Mouse (Mus musculus) stomach, embryonic 16.5 days (tissue): ENCODE measurements around the gene E330034G19Rik. TPM values are rescaled to one million over a fixed set of nuclear protein-coding genes. Genes with fewer than 3 reads are reported as not detected.
A peak's percentile ranks its signal among the peaks of the same experiment; 100 is the strongest.

Experiments used
- ATAC-seq: fragments of 200-750 bp; cut with Nextera tagmentation; 2 replicates; pipeline ENCODE4 v1.8.0; 2017; ENCODE audit warnings: moderate number of reproducible peaks, moderate TSS enrichment; ENCODE audit not compliant: insufficient read depth, low FRiP score
- H3K27ac ChIP-seq: fragments of 300-500 bp; sonication (generic); 2 replicates; pipeline ENCODE4 v1.5.1; 2014; ENCODE audit warnings: low read length
- H3K27me3 ChIP-seq: fragments of 300-500 bp; sonication (generic); 2 replicates; pipeline ENCODE4 v1.6.1; 2014; ENCODE audit warnings: low read length, control low read depth, mixed read lengths; ENCODE audit not compliant: control insufficient read depth, insufficient read depth
- H3K36me3 ChIP-seq: fragments of 300-500 bp; sonication (generic); 2 replicates; pipeline ENCODE4 v1.6.1; 2014; ENCODE audit warnings: low read length; ENCODE audit not compliant: control insufficient read depth, insufficient read depth
- H3K4me1 ChIP-seq: fragments of 300-500 bp; sonication (generic); 2 replicates; pipeline ENCODE4 v1.6.1; 2014; ENCODE audit warnings: low read length, control low read depth, mixed read lengths; ENCODE audit not compliant: control insufficient read depth, insufficient read depth
- H3K4me2 ChIP-seq: fragments of 300-500 bp; sonication (generic); 2 replicates; pipeline ENCODE4 v1.6.1; 2014; ENCODE audit warnings: low read depth, low read length, mixed read lengths
- H3K4me3 ChIP-seq: fragments of 300-500 bp; sonication (generic); replicated peaks from 2 replicates; pipeline ENCODE4 v1.5.1; 2014; ENCODE audit warnings: mild to moderate bottlenecking, low read length
- H3K9ac ChIP-seq: fragments of 300-500 bp; sonication (generic); 2 replicates; pipeline ENCODE4 v1.6.1; 2014; ENCODE audit warnings: low read length
- H3K9me3 ChIP-seq: fragments of 300-500 bp; sonication (generic); replicated peaks from 2 replicates; pipeline ENCODE4 v1.6.1; 2016; ENCODE audit warnings: low read length, control low read depth; ENCODE audit not compliant: control insufficient read depth
- WGBS: fragments of 180-500 bp; shearing (Covaris S2); extraction: QIAGEN DNeasy Blood & Tissue Kit; methylation state at CpG from one replicate; pipeline ENCODE4 v1.1.7; 2014; 5-methylcytosine and 5-hydroxymethylcytosine counted together
- polyA plus RNA-seq: library from polyadenylated mRNA; unstranded; fragments of >200 nt; fragmentation: Nextera tagmentation; extraction: Ambion mirVana; gene quantifications from 2 replicates; pipeline ENCODE4 v1.2.1, GENCODE M21; 2015

Gene E330034G19Rik
- polyA plus RNA-seq, 1 experiment from 2014 or later: not detected

DNA sequence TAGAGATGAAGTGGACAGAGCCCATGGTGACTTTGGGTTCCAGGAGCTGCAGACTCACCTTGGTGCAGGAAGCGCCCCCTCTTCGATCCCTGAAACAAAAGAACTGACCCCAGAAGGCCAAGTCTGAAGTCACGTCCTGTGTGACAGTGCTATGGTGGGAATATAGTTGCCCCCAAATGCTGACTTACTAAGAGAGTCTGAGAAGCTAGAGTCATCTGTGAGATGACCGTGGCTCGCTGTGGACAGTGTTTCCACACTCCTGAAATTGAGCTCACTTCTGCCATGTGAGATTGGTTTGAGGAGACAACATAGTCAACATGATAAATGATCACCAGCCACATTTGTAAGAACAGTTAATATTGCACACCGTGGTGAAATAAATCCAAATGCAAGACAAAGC, 30.6 kb upstream of the E330034G19Rik start:
- Histone ChIP-seq H3K4me3 (no peak overlapping the region), H3K27me3 (no peaks in the 10 kb centered on the region), H3K4me1 (peaks cover 5% of the 10 kb centered on the region; the same call in 1 of the 2 replicates), H3K27ac (no peak overlapping the region), H3K9me3 (no peaks in the 10 kb centered on the region), H3K4me2 (no peak overlapping the region), H3K36me3 (no peaks in the 10 kb centered on the region), H3K9ac (no peak overlapping the region)
- no peak for ATAC-seq
- WGBS: 61% methylated on average over 6 of the region's 6 CpGs

DNA sequence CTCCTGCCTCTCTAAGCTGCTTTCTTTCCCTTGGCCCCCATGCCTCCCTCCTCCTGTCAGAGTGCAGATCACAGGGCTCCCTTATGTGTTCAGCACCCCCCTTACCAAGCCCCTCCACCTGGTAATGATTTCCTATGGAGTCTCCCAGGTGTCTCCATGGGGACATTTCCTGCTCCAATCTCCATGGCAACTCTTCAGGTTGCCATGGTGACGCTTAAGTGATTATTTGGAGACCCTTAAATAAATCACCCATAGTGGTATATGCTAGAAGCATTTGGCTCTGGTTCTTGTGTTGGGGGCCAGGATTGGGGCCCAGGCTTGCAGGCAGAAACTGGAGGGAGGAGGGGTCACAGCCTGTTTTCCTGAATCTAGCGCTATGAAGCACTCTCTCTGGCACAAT, 30.1 kb upstream of the E330034G19Rik start:
- 49% methylated on average over 2 of the region's 2 CpGs for WGBS

DNA sequence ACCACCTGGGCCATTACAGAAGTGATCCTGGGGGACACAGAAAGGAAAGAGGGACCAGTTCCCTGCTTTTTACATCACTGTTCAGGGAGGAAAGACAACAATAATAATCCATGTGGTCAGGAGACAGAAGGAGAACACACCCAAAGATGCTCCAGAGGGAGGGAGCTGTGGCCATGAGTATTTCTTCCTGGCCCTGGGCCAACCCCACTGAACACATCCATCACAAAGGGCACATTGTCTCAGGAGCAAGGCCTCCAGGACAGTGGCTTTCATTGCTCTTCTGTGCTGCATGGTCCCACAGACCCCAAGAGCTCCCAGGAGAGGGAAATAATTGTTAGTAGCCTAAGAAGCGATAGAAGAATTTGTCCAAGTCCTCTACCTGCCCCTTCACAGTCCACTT, 23.4 kb upstream of the E330034G19Rik start:
- H3K36me3 ChIP-seq: no peaks in the 10 kb centered on the region
- H3K27me3 ChIP-seq: no peaks in the 10 kb centered on the region
- no peaks in the 10 kb centered on the region for H3K4me1 ChIP-seq
- no peak overlapping the region for H3K4me3 ChIP-seq
- H3K27ac ChIP-seq: no peak overlapping the region
- H3K9ac ChIP-seq: no peak overlapping the region
- no peaks in the 10 kb centered on the region for H3K9me3 ChIP-seq
- no peak overlapping the region for H3K4me2 ChIP-seq
- no peak for ATAC-seq
- 85% methylated on average over 1 of the region's 1 CpGs for WGBS

More for the DNA sequence above, 30.1 kb upstream of the E330034G19Rik start:
- H3K27me3 ChIP-seq: no peaks in the 10 kb centered on the region
- H3K4me3 ChIP-seq: no peak overlapping the region
- no peak overlapping the region for H3K9ac ChIP-seq
- no peaks in the 10 kb centered on the region for H3K36me3 ChIP-seq
- no peak for ATAC-seq
- H3K9me3 ChIP-seq: no peaks in the 10 kb centered on the region
- peaks cover 5% of the 10 kb centered on the region; the same call in 1 of the 2 replicates for H3K4me1 ChIP-seq
- H3K27ac ChIP-seq: no peak overlapping the region
- H3K4me2 ChIP-seq: no peak overlapping the region

GRCm38 (mm10) chr14:24273575-24273974, 19.4 kb upstream of the E330034G19Rik start:
- peak; percentile 62; the same call in 1 of the 2 replicates for ATAC-seq
- WGBS: 37% methylated on average over 2 of the region's 2 CpGs

GRCm38 (mm10) chr14:24275534-24275933, 17.5 kb upstream of the E330034G19Rik start:
- H3K9me3 ChIP-seq: no peaks in the 10 kb centered on the region
- H3K4me1 ChIP-seq: no peaks in the 10 kb centered on the region
- H3K27me3 ChIP-seq: no peaks in the 10 kb centered on the region
- H3K9ac ChIP-seq: no peak overlapping the region
- no peaks in the 10 kb centered on the region for H3K36me3 ChIP-seq
- no peak overlapping the region for H3K4me2 ChIP-seq
- no peak for ATAC-seq
- H3K27ac ChIP-seq: no peak overlapping the region
- H3K4me3 ChIP-seq: no peak overlapping the region
- WGBS: 36% methylated on average over 2 of the region's 2 CpGs

More at GRCm38 (mm10) chr14:24273575-24273974, 19.4 kb upstream of the E330034G19Rik start:
- H3K9me3 ChIP-seq: no peaks in the 10 kb centered on the region
- no peak overlapping the region for H3K9ac ChIP-seq
- no peaks in the 10 kb centered on the region for H3K4me1 ChIP-seq
- H3K4me2 ChIP-seq: no peak overlapping the region
- H3K27ac ChIP-seq: no peak overlapping the region
- no peaks in the 10 kb centered on the region for H3K36me3 ChIP-seq
- no peak overlapping the region for H3K4me3 ChIP-seq
- no peaks in the 10 kb centered on the region for H3K27me3 ChIP-seq

DNA sequence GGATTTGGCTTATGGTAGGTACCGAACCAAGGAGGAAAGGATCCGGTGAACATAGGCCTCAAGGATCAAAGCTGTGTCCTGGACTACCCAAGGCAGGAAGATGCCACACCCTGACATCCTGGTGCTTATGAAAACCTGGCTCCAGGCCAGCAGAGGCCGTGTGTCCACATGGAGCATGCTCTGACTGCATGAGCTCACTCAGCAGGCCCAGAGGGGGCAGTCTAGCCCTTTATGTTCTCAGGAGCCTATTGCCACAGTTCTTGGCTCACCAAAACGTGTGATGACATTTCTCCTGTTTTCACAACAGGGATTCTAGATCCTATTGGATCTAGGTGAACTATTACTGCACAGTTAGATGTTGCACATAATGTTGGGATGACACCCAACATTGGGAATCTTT, 11.7 kb upstream of the E330034G19Rik start:
- Histone ChIP-seq H3K36me3 (no peaks in the 10 kb centered on the region), H3K27me3 (no peaks in the 10 kb centered on the region), H3K4me3 (no peak overlapping the region), H3K9ac (no peak overlapping the region), H3K4me1 (no peaks in the 10 kb centered on the region), H3K27ac (no peak overlapping the region), H3K9me3 (no peaks in the 10 kb centered on the region), H3K4me2 (no peak overlapping the region)
- WGBS: 63% methylated on average over 4 of the region's 4 CpGs
- ATAC-seq: no peak

DNA sequence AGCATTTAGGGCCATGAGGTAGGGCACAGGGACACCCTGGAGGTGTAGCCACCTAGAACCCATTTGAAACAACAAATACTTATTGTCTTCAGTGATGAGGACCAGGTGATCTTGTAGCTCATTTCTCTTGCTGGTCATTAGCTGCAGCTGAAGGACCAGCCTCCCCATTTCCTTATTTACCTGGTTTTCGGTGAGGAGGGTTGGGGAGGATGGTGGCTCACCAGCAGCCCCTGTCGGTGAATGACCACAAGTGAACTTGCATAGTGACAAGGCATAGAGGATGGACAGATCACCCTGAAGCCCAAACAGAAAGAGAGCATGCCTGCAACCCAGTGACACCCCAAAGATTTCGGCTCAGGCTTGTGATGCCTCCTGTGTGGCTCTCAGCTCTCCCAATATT, 10.7 kb upstream of the E330034G19Rik start:
- 66% methylated on average over 3 of the region's 3 CpGs for WGBS
- no peak for ATAC-seq

DNA sequence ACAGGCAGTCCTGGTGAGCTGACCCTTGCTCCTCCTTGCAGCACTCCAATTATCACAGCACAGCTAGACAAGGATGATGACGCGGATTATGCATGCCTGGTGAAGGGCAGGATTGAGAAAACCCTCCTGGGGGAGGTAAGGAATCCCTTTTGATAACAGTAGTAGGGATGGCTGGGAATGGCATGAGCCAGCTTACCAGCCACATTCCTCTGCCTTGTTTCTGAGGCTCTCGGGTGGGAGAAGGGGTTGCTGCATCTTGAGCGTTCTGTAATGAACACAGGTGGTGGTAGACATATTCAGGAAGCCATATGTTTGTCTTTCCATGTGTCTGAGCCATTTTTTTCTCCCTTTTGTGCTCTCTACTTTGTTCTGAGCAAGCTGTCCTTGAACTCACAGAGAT, 6.9 kb upstream of the E330034G19Rik start:
- H3K36me3 ChIP-seq: no peaks in the 10 kb centered on the region
- no peak overlapping the region for H3K4me2 ChIP-seq
- ATAC-seq: no peak
- H3K9me3 ChIP-seq: no peaks in the 10 kb centered on the region
- no peak overlapping the region for H3K9ac ChIP-seq
- no peaks in the 10 kb centered on the region for H3K4me1 ChIP-seq
- H3K27me3 ChIP-seq: no peaks in the 10 kb centered on the region
- WGBS: 55% methylated on average over 4 of the region's 4 CpGs
- H3K4me3 ChIP-seq: no peak overlapping the region
- no peak overlapping the region for H3K27ac ChIP-seq

More for the DNA sequence above, 10.7 kb upstream of the E330034G19Rik start:
- Histone ChIP-seq H3K4me2 (no peak overlapping the region), H3K27me3 (no peaks in the 10 kb centered on the region), H3K27ac (no peak overlapping the region), H3K36me3 (no peaks in the 10 kb centered on the region), H3K9me3 (no peaks in the 10 kb centered on the region), H3K4me1 (no peaks in the 10 kb centered on the region), H3K4me3 (no peak overlapping the region), H3K9ac (no peak overlapping the region)

DNA sequence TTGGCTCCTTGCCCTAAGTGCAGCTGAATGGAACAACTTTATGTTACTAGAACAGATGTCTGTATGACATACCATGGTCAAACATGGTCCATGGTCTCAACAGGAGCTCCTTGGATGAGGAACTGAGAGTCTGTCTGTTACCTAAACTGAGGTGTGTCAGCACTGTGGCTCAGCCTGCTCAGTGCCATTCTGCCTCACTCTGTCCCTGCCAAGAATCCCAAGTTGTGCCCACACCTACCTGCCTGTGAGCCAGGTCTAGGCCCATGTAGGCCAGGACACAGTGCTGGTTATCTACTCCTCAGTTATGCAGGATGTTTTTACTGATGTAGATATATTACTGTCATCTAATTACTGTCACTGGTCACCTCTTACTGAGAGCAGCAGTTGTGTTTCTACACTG, 2.3 kb upstream of the E330034G19Rik start:
- no peaks in the 10 kb centered on the region for H3K27me3 ChIP-seq

GRCm38 (mm10) chr14:24293631-24294030, 617 bp downstream of the E330034G19Rik start:
- no peaks in the 10 kb centered on the region for H3K36me3 ChIP-seq
- no peaks in the 10 kb centered on the region for H3K9me3 ChIP-seq
- H3K4me1 ChIP-seq: no peaks in the 10 kb centered on the region
- H3K27ac ChIP-seq: no peak overlapping the region
- whole genome bisulfite sequencing: 69% methylated on average over 5 of the region's 5 CpGs
- H3K27me3 ChIP-seq: no peaks in the 10 kb centered on the region
- H3K9ac ChIP-seq: no peak overlapping the region
- H3K4me3 ChIP-seq: no peak overlapping the region
- no peak for ATAC-seq
- H3K4me2 ChIP-seq: no peak overlapping the region

More for the DNA sequence above, 2.3 kb upstream of the E330034G19Rik start:
- no peak for ATAC-seq
- no peak overlapping the region for H3K4me3 ChIP-seq
- H3K4me1 ChIP-seq: no peaks in the 10 kb centered on the region
- H3K27ac ChIP-seq: no peak overlapping the region
- H3K4me2 ChIP-seq: no peak overlapping the region
- H3K9ac ChIP-seq: no peak overlapping the region
- no peaks in the 10 kb centered on the region for H3K36me3 ChIP-seq
- no peaks in the 10 kb centered on the region for H3K9me3 ChIP-seq
